Mouse (Mus musculus) hindbrain, embryonic 13.5 days (tissue): Measurements from ENCODE around the gene Eef1a1. TPM values are rescaled to one million over a fixed set of nuclear protein-coding genes. Genes with fewer than 3 reads are reported as not detected.
A peak's percentile ranks its signal among the peaks of the same experiment; 100 is the strongest.
"Not testable (repeated sequence)": the region's sequence is repeated elsewhere in the genome, so short reads cannot be mapped to it uniquely, and the experiment has no call there.

ENCODE experiments used
- ATAC-seq: fragments of 200-750 bp; cut with Nextera tagmentation; 2 replicates; pipeline ENCODE4 v1.8.0; 2017; ENCODE audit warnings: moderate TSS enrichment; ENCODE audit not compliant: low FRiP score
- H3K27ac ChIP-seq: fragments of 300-500 bp; sonication (generic); 2 replicates; pipeline ENCODE4 v1.5.1; 2015; ENCODE audit warnings: inconsistent platforms, mild to moderate bottlenecking, moderate library complexity
- H3K27me3 ChIP-seq: fragments of 300-500 bp; sonication (generic); 2 replicates; pipeline ENCODE4 v1.6.1; 2015; ENCODE audit warnings: mild to moderate bottlenecking, inconsistent platforms
- H3K36me3 ChIP-seq: fragments of 300-500 bp; sonication (generic); 2 replicates; pipeline ENCODE4 v1.6.1; 2015; ENCODE audit warnings: mild to moderate bottlenecking, inconsistent platforms
- H3K4me1 ChIP-seq: fragments of 300-500 bp; sonication (generic); replicated peaks from 2 replicates; pipeline ENCODE4 v1.6.1; 2015; ENCODE audit warnings: inconsistent platforms
- H3K4me2 ChIP-seq: fragments of 300-500 bp; sonication (generic); 2 replicates; pipeline ENCODE4 v1.6.1; 2015; ENCODE audit warnings: inconsistent platforms, mild to moderate bottlenecking, moderate library complexity
- H3K4me3 ChIP-seq: fragments of 300-500 bp; sonication (generic); 2 replicates; pipeline ENCODE4 v1.5.1; 2015; ENCODE audit warnings: mild to moderate bottlenecking, inconsistent platforms
- H3K9ac ChIP-seq: fragments of 300-500 bp; sonication (generic); 2 replicates; pipeline ENCODE4 v1.6.1; 2015; ENCODE audit warnings: mild to moderate bottlenecking, inconsistent platforms
- H3K9me3 ChIP-seq: fragments of 300-500 bp; sonication (generic); 2 replicates; pipeline ENCODE4 v1.6.1; 2016; ENCODE audit warnings: inconsistent platforms
- WGBS: fragments of 180-500 bp; shearing (Covaris S2); methylation state at CpG from one replicate; pipeline ENCODE4 v1.1.7; 2015; 5-methylcytosine and 5-hydroxymethylcytosine counted together
- polyA plus RNA-seq: library from polyadenylated mRNA; unstranded; fragments of >200 nt; fragmentation: Nextera tagmentation; extraction: Ambion mirVana; gene quantifications from 2 replicates; pipeline ENCODE4 v1.2.1, GENCODE M21; 2015

The Eef1a1 gene
- polyA plus RNA-seq, 1 experiment from 2014 or later, result 3,538 TPM

- Histone ChIP-seq H3K27ac (no peak overlapping the region), H3K4me3 (no peak overlapping the region), H3K9ac (no peak overlapping the region), H3K4me2 (no peak overlapping the region), H3K27me3 (no peaks in the 10 kb centered on the region), H3K4me1 (peaks cover 28% of the 10 kb centered on the region), H3K36me3 (no peaks in the 10 kb centered on the region), H3K9me3 (no peaks in the 10 kb centered on the region)
- ATAC-seq, result no peak
- WGBS, result 92% methylated on average over 6 of the region's 6 CpGs
Measured at GRCm38 (mm10) chr9:78505223-78505622, 16.3 kb upstream of the Eef1a1 start.

GRCm38 (mm10) chr9:78504679-78505078 is 15.7 kb upstream of the Eef1a1 start:
- peak overlapping the region; percentile 95; the same call in 1 of the 2 replicates for H3K27ac ChIP-seq
- H3K4me1 ChIP-seq, result peaks cover 28% of the 10 kb centered on the region

GRCm38 (mm10) chr9:78504133-78504532 is 15.2 kb upstream of the Eef1a1 start:
- 67% methylated on average over 4 of the region's 4 CpGs for WGBS
- Histone ChIP-seq H3K4me1 (peaks cover 28% of the 10 kb centered on the region), H3K27me3 (no peaks in the 10 kb centered on the region), H3K9me3 (no peaks in the 10 kb centered on the region), H3K27ac (peak overlapping the region; percentile 95), H3K4me3 (0 out of 2 replicates have a peak overlapping the region, but pooled peaks have one; percentile 21), H3K36me3 (no peaks in the 10 kb centered on the region), H3K9ac (no peak overlapping the region), H3K4me2 (peak overlapping the region; percentile 47)
- ATAC-seq, result no peak

More at GRCm38 (mm10) chr9:78504679-78505078, 15.7 kb upstream of the Eef1a1 start:
- Histone ChIP-seq H3K9me3 (no peaks in the 10 kb centered on the region), H3K27me3 (no peaks in the 10 kb centered on the region), H3K9ac (no peak overlapping the region), H3K36me3 (no peaks in the 10 kb centered on the region), H3K4me2 (peak overlapping the region; percentile 47), H3K4me3 (0 out of 2 replicates have a peak overlapping the region, but pooled peaks have one; percentile 21)
- ATAC-seq, result no peak
- WGBS, result 72% methylated on average over 3 of the region's 3 CpGs

DNA sequence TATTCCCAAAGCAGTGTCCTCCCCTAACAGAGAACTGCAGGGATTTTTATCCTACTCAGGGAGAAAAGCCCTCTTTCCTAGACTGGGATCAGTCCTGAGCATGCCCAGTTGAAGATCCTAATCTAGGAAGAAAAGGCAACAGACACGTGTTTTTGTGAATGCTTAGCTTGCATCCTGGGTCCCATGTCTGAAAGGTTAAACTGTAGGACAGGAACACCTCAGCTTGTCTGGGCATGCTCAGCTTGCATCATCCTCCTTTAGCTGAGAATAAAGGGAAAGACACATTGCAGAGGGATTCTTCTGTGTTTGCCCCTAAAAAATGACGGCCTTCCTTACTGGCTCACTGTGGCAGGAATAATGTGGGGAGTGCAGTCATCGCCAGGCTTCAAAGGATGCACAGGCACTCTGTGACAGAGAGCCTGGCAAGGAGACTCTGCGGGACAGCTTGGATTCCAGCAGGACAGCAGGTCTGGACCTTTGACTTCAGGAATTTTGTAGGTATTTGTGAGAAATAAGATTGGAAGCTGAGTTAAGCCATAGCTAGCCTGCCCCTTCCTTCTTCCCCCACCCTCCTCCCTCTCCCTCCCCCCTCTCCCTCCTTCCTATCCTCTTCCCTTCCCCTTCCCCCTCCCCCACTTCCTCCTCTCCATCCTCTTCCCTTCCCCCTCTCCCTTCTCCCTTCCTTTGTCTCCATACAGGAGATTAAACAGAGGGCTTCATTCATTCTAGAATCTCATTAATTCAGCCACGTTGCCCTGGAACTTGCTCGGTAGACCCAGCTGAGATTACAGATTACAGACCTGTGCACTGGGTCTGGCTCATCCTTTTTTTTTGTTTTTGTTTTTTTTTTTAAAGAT is 14.5 kb upstream of the Eef1a1 start:
- Histone ChIP-seq H3K9me3 (no peaks in the 10 kb centered on the region), H3K4me1 (peaks cover 28% of the 10 kb centered on the region), H3K27ac (peak overlapping the region; percentile 95), H3K4me2 (peak overlapping the region; percentile 47), H3K9ac (peak overlapping the region; percentile 63), H3K36me3 (no peaks in the 10 kb centered on the region), H3K27me3 (no peaks in the 10 kb centered on the region), H3K4me3 (peak overlapping the region; percentile 21; the same call in 1 of the 2 replicates)
- 3% methylated on average over 6 of the region's 6 CpGs for WGBS
- ATAC-seq, result peak; percentile 80

DNA sequence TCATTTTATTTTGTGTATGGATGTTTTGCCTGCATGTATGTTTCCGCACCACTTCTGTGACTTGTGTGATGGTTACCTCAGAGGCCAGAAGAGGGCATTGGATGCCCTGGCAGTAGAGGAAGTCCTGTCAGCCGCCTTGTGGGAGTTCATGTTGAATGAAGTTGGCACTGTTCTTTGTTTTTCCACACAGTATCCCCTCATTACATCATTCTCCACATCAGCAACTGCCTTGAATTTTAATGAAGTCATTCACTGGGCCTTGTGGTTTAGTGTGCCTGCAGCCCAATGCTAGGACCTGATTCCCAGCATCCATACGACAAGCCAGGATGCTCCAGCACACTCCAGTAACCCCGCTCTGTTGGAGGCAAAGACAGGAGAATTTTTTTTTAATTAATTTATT is 12.3 kb upstream of the Eef1a1 start:
- Histone ChIP-seq H3K9ac (no peak overlapping the region), H3K4me1 (peaks cover 25% of the 10 kb centered on the region), H3K36me3 (no peaks in the 10 kb centered on the region), H3K27ac (no peak overlapping the region; the same call in 1 of the 2 replicates), H3K27me3 (no peaks in the 10 kb centered on the region), H3K9me3 (no peaks in the 10 kb centered on the region), H3K4me2 (no peak overlapping the region), H3K4me3 (no peak overlapping the region)
- peak; percentile 5; the same call in 1 of the 2 replicates for ATAC-seq
- 63% methylated on average over 4 of the region's 4 CpGs for WGBS

DNA sequence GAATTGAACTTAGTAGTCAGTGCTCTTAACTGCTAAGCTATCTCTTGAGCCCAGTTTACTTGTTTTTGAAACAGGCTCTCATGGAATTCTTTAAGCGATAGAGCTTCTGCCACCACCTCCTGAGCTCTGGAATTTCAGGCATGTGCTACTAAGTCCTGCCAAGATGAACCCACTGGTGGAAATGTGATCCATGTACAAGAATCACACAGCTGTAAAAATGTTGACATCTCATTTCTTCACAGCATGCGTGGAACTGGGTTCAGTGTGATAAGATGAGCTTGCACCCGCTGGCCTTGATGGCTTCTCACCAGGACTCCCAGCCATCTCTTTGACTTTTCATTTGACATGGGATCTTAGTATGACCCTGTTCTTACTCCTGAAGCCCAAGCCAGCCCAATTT is 11.4 kb upstream of the Eef1a1 start:
- Histone ChIP-seq H3K27me3 (no peaks in the 10 kb centered on the region), H3K9me3 (no peaks in the 10 kb centered on the region), H3K9ac (no peak overlapping the region), H3K27ac (no peak overlapping the region), H3K36me3 (no peaks in the 10 kb centered on the region), H3K4me3 (no peak overlapping the region), H3K4me1 (peaks cover 21% of the 10 kb centered on the region), H3K4me2 (no peak overlapping the region)
- WGBS, result 75% methylated on average over 3 of the region's 3 CpGs
- ATAC-seq, result no peak

- Histone ChIP-seq H3K4me2 (no peak overlapping the region), H3K9me3 (no peaks in the 10 kb centered on the region), H3K9ac (no peak overlapping the region), H3K4me3 (no peak overlapping the region), H3K27ac (no peak overlapping the region), H3K36me3 (no peaks in the 10 kb centered on the region), H3K4me1 (peaks cover 8% of the 10 kb centered on the region), H3K27me3 (no peaks in the 10 kb centered on the region)
- no peak for ATAC-seq
- WGBS, result 87% methylated on average over 7 of the region's 7 CpGs
Measured at GRCm38 (mm10) chr9:78493171-78493570, 4.2 kb upstream of the Eef1a1 start.

GRCm38 (mm10) chr9:78492254-78492653 is 3.3 kb upstream of the Eef1a1 start:
- no peak for ATAC-seq
- Histone ChIP-seq H3K9ac (no peak overlapping the region), H3K4me2 (no peak overlapping the region), H3K27me3 (no peaks in the 10 kb centered on the region), H3K27ac (no peak overlapping the region), H3K36me3 (no peaks in the 10 kb centered on the region), H3K4me3 (no peak overlapping the region), H3K4me1 (peaks cover 8% of the 10 kb centered on the region), H3K9me3 (no peaks in the 10 kb centered on the region)
- WGBS, result 92% methylated on average over 3 of the region's 3 CpGs

GRCm38 (mm10) chr9:78491169-78491568 is 2.2 kb upstream of the Eef1a1 start:
- Histone ChIP-seq H3K27ac (no peak overlapping the region), H3K4me2 (no peak overlapping the region), H3K9me3 (no peaks in the 10 kb centered on the region), H3K27me3 (no peaks in the 10 kb centered on the region), H3K4me3 (no peak overlapping the region), H3K9ac (no peak overlapping the region), H3K36me3 (no peaks in the 10 kb centered on the region), H3K4me1 (peaks cover 8% of the 10 kb centered on the region)
- no peak for ATAC-seq
- WGBS, result 83% methylated on average over 3 of the region's 3 CpGs

DNA sequence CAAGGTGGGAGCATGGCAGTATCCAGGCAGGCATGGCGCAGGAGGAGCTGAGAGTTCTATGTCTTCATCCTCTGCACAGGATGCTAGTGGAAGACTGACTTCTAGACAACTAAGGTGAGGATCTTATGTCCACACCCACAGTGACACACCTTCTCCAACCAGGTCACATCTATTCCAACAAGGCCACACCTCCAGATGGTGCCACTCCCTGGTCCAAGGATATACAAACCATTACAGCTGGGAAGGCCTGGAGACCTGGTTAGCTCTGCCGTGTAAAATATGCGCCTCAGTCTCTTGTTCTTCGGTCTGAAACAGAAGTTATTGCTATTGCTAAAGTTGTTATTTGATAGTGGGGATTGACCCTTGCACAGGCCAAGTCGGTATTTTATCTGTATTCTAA is 930 bp downstream of the Eef1a1 start:
- H3K4me1 ChIP-seq, H3K9ac ChIP-seq, H3K36me3 ChIP-seq, H3K9me3 ChIP-seq, H3K27me3 ChIP-seq, H3K27ac ChIP-seq, H3K4me2 ChIP-seq, ATAC-seq, H3K4me3 ChIP-seq: not testable (repeated sequence)
- 95% methylated on average over 5 of the region's 5 CpGs for WGBS

GRCm38 (mm10) chr9:78484660-78485059 is 4.3 kb downstream of the Eef1a1 start:
- no peaks in the 10 kb centered on the region for H3K9me3 ChIP-seq
- no peak overlapping the region for H3K9ac ChIP-seq
- H3K4me3 ChIP-seq, result no peak overlapping the region
- no peak overlapping the region for H3K27ac ChIP-seq
- WGBS, result 79% methylated on average over 3 of the region's 3 CpGs
- no peaks in the 10 kb centered on the region for H3K27me3 ChIP-seq
- H3K4me1 ChIP-seq, result peaks cover 22% of the 10 kb centered on the region
- ATAC-seq, result no peak
- no peak overlapping the region for H3K4me2 ChIP-seq
- H3K36me3 ChIP-seq, result peaks cover 5% of the 10 kb centered on the region

- peaks cover 25% of the 10 kb centered on the region for H3K36me3 ChIP-seq
- peak overlapping the region; percentile 89 for H3K9ac ChIP-seq
- H3K4me3 ChIP-seq, result peak overlapping the region; percentile 55
- H3K27me3 ChIP-seq, result no peaks in the 10 kb centered on the region
- no peaks in the 10 kb centered on the region for H3K9me3 ChIP-seq
- no peak for ATAC-seq
- peaks cover 32% of the 10 kb centered on the region for H3K4me1 ChIP-seq
- H3K4me2 ChIP-seq, result peak overlapping the region; percentile 63
- H3K27ac ChIP-seq, result peak overlapping the region; percentile 100
- 9% methylated on average over 3 of the region's 3 CpGs for WGBS
Measured at GRCm38 (mm10) chr9:78482386-78482785, 6.6 kb downstream of the Eef1a1 start.
